Mouse (Mus musculus) lung, postnatal 0 days (tissue): ENCODE measurements around the gene Cmtm1. TPM values are rescaled to one million over a fixed set of nuclear protein-coding genes. Genes with fewer than 3 reads are reported as not detected.
"Not testable (repeated sequence)": the region's sequence is repeated elsewhere in the genome, so short reads cannot be mapped to it uniquely, and the experiment has no call there.

ENCODE experiments used
- ATAC-seq: fragments of 200-750 bp; cut with Nextera tagmentation; 2 replicates; pipeline ENCODE4 v1.8.0; 2017; ENCODE audit warnings: moderate library complexity
- DNase-seq: peaks from one replicate; pipeline ENCODE4 v3.0.0-alpha.2; 2016; ENCODE audit warnings: low spot score
- H3K27ac ChIP-seq: fragments of 300-500 bp; sonication (generic); 2 replicates; pipeline ENCODE4 v1.5.1; 2014; ENCODE audit warnings: antibody characterized with exemption, mild to moderate bottlenecking, low read length, mixed read lengths
- H3K27me3 ChIP-seq: fragments of 300-500 bp; sonication (generic); replicated peaks from 2 replicates; pipeline ENCODE4 v1.6.1; 2014; ENCODE audit warnings: low read length, mixed read lengths; ENCODE audit not compliant: insufficient read depth
- H3K36me3 ChIP-seq: fragments of 300-500 bp; sonication (generic); 2 replicates; pipeline ENCODE4 v1.6.1; 2014; ENCODE audit warnings: low read length, mixed read lengths; ENCODE audit not compliant: insufficient read depth
- H3K4me1 ChIP-seq: fragments of 300-500 bp; sonication (generic); 2 replicates; pipeline ENCODE4 v1.6.1; 2014; ENCODE audit warnings: antibody characterized with exemption, low read depth, low read length, mixed read lengths; ENCODE audit not compliant: insufficient read depth
- H3K4me2 ChIP-seq: fragments of 300-500 bp; sonication (generic); replicated peaks from 2 replicates; pipeline ENCODE4 v1.6.1; 2014; ENCODE audit warnings: low read depth, mild to moderate bottlenecking, low read length, moderate library complexity, mixed read lengths
- H3K4me3 ChIP-seq: fragments of 300-500 bp; sonication (generic); 2 replicates; pipeline ENCODE4 v1.5.1; 2014; ENCODE audit warnings: low read depth, low read length
- H3K9ac ChIP-seq: fragments of 300-500 bp; sonication (generic); replicated peaks from 2 replicates; pipeline ENCODE4 v1.6.1; 2014; ENCODE audit warnings: low read depth, mild to moderate bottlenecking
- H3K9me3 ChIP-seq: fragments of 300-500 bp; sonication (generic); 2 replicates; pipeline ENCODE4 v1.6.1; 2016; ENCODE audit warnings: low read length, mixed read lengths
- CTCF ChIP-seq: IDR thresholded peaks from 2 replicates; pipeline ENCODE4 v1.5.1; 2016; ENCODE audit warnings: antibody characterized with exemption, mild to moderate bottlenecking
- EP300 ChIP-seq: IDR thresholded peaks from 2 replicates; pipeline ENCODE4 v1.6.1; 2016; ENCODE audit warnings: antibody characterized with exemption, mild to moderate bottlenecking, control low read depth
- WGBS: fragments of 180-500 bp; shearing (Covaris S2); extraction: QIAGEN DNeasy Blood & Tissue Kit; methylation state at CpG from one replicate; pipeline ENCODE4 v1.1.7; 2014; 5-methylcytosine and 5-hydroxymethylcytosine counted together
- polyA plus RNA-seq: library from polyadenylated mRNA; unstranded; fragments of >200 nt; fragmentation: Nextera tagmentation; extraction: Ambion mirVana; gene quantifications from 2 replicates; pipeline ENCODE4 v1.2.1, GENCODE M21; 2015

Cmtm1 gene
- polyA plus RNA-seq, result not detected in 2 replicates

DNA sequence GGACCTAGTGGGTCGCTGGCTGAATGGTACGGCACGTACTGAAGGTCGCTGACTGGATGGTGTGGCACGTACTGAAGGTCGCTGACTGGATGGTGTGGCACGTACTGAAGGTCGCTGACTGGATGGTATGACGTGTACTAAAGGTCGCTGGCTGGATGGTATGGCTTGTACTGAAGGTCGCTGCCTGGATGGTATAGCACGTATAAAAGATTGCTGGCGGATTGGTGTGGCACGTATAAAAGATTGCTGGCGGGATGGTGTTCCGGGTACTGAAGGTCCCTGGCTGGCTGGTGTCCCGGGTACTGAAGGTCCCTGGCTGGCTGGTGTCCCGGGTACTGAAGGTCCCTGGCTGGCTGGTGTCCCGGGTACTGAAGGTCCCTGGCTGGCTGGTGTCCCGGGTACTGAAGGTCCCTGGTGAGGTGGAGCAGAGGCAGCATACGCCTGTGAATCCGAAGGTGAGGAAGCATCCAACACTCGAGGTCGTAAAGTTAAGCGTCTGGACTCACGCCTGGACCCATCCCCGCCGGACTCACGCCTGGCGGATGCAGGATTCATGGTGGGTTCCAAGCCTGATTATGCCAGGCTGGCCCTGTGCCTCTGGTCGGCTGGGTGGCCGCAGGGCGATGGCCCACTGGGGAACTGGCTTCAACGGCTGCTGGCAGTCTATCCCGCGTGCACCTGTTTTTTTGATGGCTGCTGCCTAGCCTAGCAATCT lies at the start of gene Cmtm1, which contains the start of gene Gm45711:
Gene Cmtm1, minus strand, starts transcription at position 705 of the 715 bp plus-strand sequence.
Gene Gm45711, minus strand, starts transcription at position 641 of the 715 bp plus-strand sequence.
- not testable (repeated sequence) for H3K9me3 ChIP-seq, ATAC-seq, DNase-seq, H3K36me3 ChIP-seq, H3K4me3 ChIP-seq, H3K27me3 ChIP-seq, H3K27ac ChIP-seq, H3K4me1 ChIP-seq, H3K4me2 ChIP-seq, H3K9ac ChIP-seq
- WGBS, result 84% methylated on average over 32 of the region's 36 CpGs

DNA sequence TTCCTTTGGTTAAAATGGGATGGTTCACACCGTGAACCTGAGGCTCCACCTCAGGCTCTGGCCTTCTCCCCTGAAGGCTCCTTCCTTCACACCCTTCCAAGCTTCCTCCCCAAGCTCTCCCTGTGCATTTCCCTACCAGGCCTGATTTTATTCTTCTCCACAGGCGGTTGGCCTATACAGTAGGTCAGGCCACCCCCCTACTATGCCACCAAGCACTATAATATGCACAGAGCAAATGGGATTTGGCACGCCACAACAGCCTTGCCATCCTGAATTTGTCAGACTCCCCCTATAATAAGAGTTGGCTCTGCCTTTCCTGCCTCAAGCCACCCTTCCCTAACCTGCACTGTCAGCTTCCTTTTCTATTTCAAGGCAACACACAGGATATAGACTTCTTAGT lies 48.7 kb upstream of the Cmtm1 start:
- no peak overlapping the region for H3K9ac ChIP-seq
- no peak overlapping the region for H3K4me2 ChIP-seq
- no peaks in the 10 kb centered on the region for H3K36me3 ChIP-seq
- DNase-seq, result no peak
- no peaks in the 10 kb centered on the region for H3K4me1 ChIP-seq
- H3K4me3 ChIP-seq, result no peak overlapping the region
- H3K9me3 ChIP-seq, result no peaks in the 10 kb centered on the region
- no peak overlapping the region for H3K27ac ChIP-seq
- no peaks in the 10 kb centered on the region for H3K27me3 ChIP-seq
- no peak for ATAC-seq
- 84% methylated on average over 3 of the region's 3 CpGs for WGBS
- TF ChIP-seq CTCF (no peak), EP300 (no peak)

DNA sequence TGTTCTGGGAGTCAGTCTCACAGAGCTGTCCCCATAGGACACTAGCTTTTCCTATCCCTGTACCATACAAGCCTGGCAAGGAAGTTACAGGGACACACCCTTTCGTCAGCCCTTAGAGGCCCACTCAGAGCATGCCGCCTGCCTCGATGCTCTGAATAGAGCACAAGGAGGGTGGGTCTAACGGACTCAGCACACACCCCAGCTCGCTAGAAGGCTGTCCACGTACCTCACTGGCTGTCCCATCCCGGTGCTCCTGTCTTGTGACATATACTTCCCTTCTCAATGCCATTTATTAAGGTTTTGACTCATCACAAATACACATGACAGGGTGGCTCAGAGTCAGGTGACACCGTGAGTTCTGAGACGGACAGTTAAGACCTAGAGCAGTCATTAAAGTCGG lies 44.6 kb upstream of the Cmtm1 start:
- H3K4me1 ChIP-seq, result no peaks in the 10 kb centered on the region
- H3K9ac ChIP-seq, result no peak overlapping the region
- no peaks in the 10 kb centered on the region for H3K36me3 ChIP-seq
- no peaks in the 10 kb centered on the region for H3K27me3 ChIP-seq
- TF ChIP-seq CTCF, result no peak
- TF ChIP-seq EP300, result no peak
- WGBS, result 89% methylated on average over 10 of the region's 10 CpGs
- H3K9me3 ChIP-seq, result no peaks in the 10 kb centered on the region
- no peak overlapping the region for H3K4me2 ChIP-seq
- ATAC-seq (no peak), DNase-seq (no peak)
- no peak overlapping the region for H3K4me3 ChIP-seq
- H3K27ac ChIP-seq, result no peak overlapping the region

DNA sequence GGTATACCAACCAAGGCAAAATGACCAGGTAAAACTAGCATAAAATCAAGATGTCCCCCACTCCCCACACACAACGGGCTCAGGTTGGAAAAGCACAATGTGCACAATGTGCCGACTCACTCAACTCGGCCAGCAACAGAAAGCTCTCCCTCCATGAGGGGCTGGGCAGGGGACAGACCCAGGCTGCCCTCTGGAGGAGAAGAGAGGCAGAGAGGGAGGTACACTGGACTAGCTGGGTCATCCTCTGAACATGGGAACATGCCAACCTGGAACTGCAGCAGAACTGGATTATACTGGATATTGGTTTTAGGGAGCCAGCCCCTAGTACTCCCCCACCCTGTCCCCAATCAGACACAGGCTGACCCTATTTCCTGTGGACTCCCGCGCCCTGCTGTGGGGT lies 43.2 kb upstream of the Cmtm1 start:
- Histone ChIP-seq H3K4me1 (no peaks in the 10 kb centered on the region), H3K36me3 (no peaks in the 10 kb centered on the region), H3K27me3 (no peaks in the 10 kb centered on the region), H3K4me2 (no peak overlapping the region), H3K9ac (no peak overlapping the region), H3K9me3 (no peaks in the 10 kb centered on the region), H3K27ac (no peak overlapping the region), H3K4me3 (no peak overlapping the region)
- WGBS, result 60% methylated on average over 5 of the region's 5 CpGs
- DNase-seq (no peak), ATAC-seq (no peak)
- TF ChIP-seq CTCF (peak; percentile 50), EP300 (no peak)

DNA sequence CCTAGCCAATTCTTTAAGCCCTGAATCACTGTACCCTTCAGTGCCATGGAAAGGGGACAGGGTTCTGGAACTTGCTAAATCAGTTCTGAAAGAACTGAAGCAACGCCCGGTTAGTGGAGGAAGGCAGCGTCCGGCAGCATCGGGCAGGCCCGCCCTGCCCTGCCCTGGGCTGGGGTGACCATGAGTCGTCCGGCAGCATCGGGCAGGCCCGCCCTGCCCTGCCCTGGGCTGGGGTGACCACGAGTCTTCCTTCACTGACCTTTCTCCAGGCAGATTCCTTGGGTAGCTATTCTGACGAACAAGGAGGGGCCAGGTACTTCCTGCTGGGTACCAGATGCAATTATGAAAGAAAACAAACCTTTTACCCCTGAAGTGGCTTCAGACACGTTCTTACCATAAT lies 40.1 kb upstream of the Cmtm1 start:
- no peak overlapping the region for H3K9ac ChIP-seq
- 59% methylated on average over 13 of the region's 13 CpGs for WGBS
- ATAC-seq (0 out of 2 replicates have a peak, but pooled peaks have one; percentile 23), DNase-seq (no peak)
- H3K4me2 ChIP-seq, result no peak overlapping the region
- no peaks in the 10 kb centered on the region for H3K4me1 ChIP-seq
- H3K27ac ChIP-seq, result no peak overlapping the region
- TF ChIP-seq CTCF (no peak), EP300 (no peak)
- H3K4me3 ChIP-seq, result no peak overlapping the region
- H3K9me3 ChIP-seq, result no peaks in the 10 kb centered on the region
- H3K36me3 ChIP-seq, result no peaks in the 10 kb centered on the region
- H3K27me3 ChIP-seq, result no peaks in the 10 kb centered on the region

DNA sequence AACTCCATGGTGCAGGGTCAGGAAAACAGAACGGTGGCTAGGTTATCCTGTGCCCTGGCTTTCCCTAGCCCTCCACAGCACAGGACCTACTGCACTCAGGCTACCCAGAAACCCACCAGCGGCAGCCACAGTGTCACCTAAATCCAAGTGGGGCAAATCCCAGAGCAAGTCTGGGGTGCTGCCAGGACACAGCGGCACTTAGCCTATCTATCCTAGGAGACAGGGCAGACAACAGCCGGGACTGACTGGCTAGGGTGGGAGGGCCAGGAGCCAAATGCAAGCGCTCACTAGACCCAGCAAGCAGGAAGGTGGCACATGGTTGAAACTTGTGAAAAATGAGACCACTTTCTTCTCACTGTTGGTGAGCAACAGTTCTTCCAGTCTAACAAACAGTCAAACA lies 39.0 kb upstream of the Cmtm1 start:
- H3K4me1 ChIP-seq, result no peaks in the 10 kb centered on the region
- H3K27ac ChIP-seq, result no peak overlapping the region
- no peaks in the 10 kb centered on the region for H3K27me3 ChIP-seq
- no peak overlapping the region for H3K4me3 ChIP-seq
- H3K9me3 ChIP-seq, result no peaks in the 10 kb centered on the region
- TF ChIP-seq EP300, result no peak
- no peak for TF ChIP-seq CTCF
- H3K36me3 ChIP-seq, result no peaks in the 10 kb centered on the region
- ATAC-seq, result no peak
- no peak overlapping the region for H3K4me2 ChIP-seq
- WGBS, result 64% methylated on average over 5 of the region's 5 CpGs
- no peak overlapping the region for H3K9ac ChIP-seq
- DNase-seq, result no peak
